Mouse (Mus musculus) E14TG2a.4 (cell line): Measurements from ENCODE around the gene Nacc2.

Experiments used
- CTCF ChIP-seq: conservative IDR thresholded peaks from 2 replicates; pipeline ENCODE4 v1.5.1; 2014; ENCODE audit warnings: low read length
- NANOG ChIP-seq: IDR thresholded peaks from 2 replicates; pipeline ENCODE4 v1.6.1; 2014; ENCODE audit warnings: borderline replicate concordance, low read length, mixed read lengths

GRCm38 (mm10) chr2:26024138-26025075 lies 98.6 kb downstream of the Nacc2 start:
- peak; percentile 99 for TF ChIP-seq CTCF
- TF ChIP-seq NANOG = no peak
